Mouse (Mus musculus) kidney, postnatal 0 days (tissue): ENCODE results near the gene Gm10309. TPM values are rescaled to one million over a fixed set of nuclear protein-coding genes. Genes with fewer than 3 reads are reported as not detected.

Experiments
- ATAC-seq: fragments of 200-750 bp; cut with Nextera tagmentation; replicated peaks from 2 replicates; pipeline ENCODE4 v1.8.0; 2017; ENCODE audit warnings: low read depth, moderate number of reproducible peaks, moderate TSS enrichment, moderate library complexity; ENCODE audit not compliant: low FRiP score
- DNase-seq: peaks from one replicate; pipeline ENCODE4 v3.0.0-alpha.2; 2016; ENCODE audit warnings: low spot score
- H3K27ac ChIP-seq: fragments of 300-500 bp; sonication (generic); 2 replicates; pipeline ENCODE4 v1.5.1; 2014; ENCODE audit warnings: mild to moderate bottlenecking
- H3K27me3 ChIP-seq: fragments of 300-500 bp; sonication (generic); 2 replicates; pipeline ENCODE4 v1.6.1; 2014; ENCODE audit warnings: low read length, mixed read lengths; ENCODE audit not compliant: insufficient read depth
- H3K36me3 ChIP-seq: fragments of 300-500 bp; sonication (generic); 2 replicates; pipeline ENCODE4 v1.6.1; 2014; ENCODE audit warnings: low read length, mixed read lengths; ENCODE audit not compliant: insufficient read depth
- H3K4me1 ChIP-seq: fragments of 300-500 bp; sonication (generic); replicated peaks from 2 replicates; pipeline ENCODE4 v1.6.1; 2014; ENCODE audit warnings: antibody characterized with exemption, low read length, mixed read lengths; ENCODE audit not compliant: insufficient read depth
- H3K4me2 ChIP-seq: fragments of 300-500 bp; sonication (generic); 2 replicates; pipeline ENCODE4 v1.6.1; 2014; ENCODE audit warnings: mild to moderate bottlenecking, low read length, moderate library complexity, mixed read lengths
- H3K4me3 ChIP-seq: fragments of 300-500 bp; sonication (generic); replicated peaks from 2 replicates; pipeline ENCODE4 v1.5.1; 2014; ENCODE audit warnings: low read depth, low read length
- H3K9ac ChIP-seq: fragments of 300-500 bp; sonication (generic); 2 replicates; pipeline ENCODE4 v1.6.1; 2014; ENCODE audit warnings: low read depth, low read length
- H3K9me3 ChIP-seq: fragments of 300-500 bp; sonication (generic); replicated peaks from 2 replicates; pipeline ENCODE4 v1.6.1; 2016; ENCODE audit warnings: low read length, inconsistent platforms, mixed read lengths
- CTCF ChIP-seq: IDR thresholded peaks from 2 replicates; pipeline ENCODE4 v1.5.1; 2016; ENCODE audit warnings: antibody characterized with exemption, low read depth, mild to moderate bottlenecking, moderate library complexity
- WGBS: fragments of 180-500 bp; shearing (Covaris S2); extraction: QIAGEN DNeasy Blood & Tissue Kit; methylation state at CpG from one replicate; pipeline ENCODE4 v1.1.7; 2014; 5-methylcytosine and 5-hydroxymethylcytosine counted together
- polyA plus RNA-seq: library from polyadenylated mRNA; unstranded; fragments of >200 nt; fragmentation: Nextera tagmentation; extraction: Ambion mirVana; gene quantifications from 2 replicates; pipeline ENCODE4 v1.2.1, GENCODE M21; 2015

The Gm10309 gene
- polyA plus RNA-seq, 1 experiment from 2014 or later: 0.18 TPM

- DNase-seq (peak; percentile 96), ATAC-seq (peak; percentile 43; the same call in 1 of the 2 replicates)
- WGBS: 28% methylated on average over 22 of the region's 22 CpGs
- Histone ChIP-seq H3K4me3 (no peak overlapping the region), H3K27me3 (no peaks in the 10 kb centered on the region), H3K9me3 (no peaks in the 10 kb centered on the region), H3K9ac (peak overlapping the region; percentile 3; the same call in 1 of the 2 replicates), H3K4me1 (peaks cover 12% of the 10 kb centered on the region; the same call in 1 of the 2 replicates), H3K27ac (peak overlapping the region; percentile 60), H3K4me2 (peak overlapping the region; percentile 53), H3K36me3 (no peaks in the 10 kb centered on the region)
- peak; percentile 95 for TF ChIP-seq CTCF
Measured at GRCm38 (mm10) chr17:86535827-86536656, 31.0 kb upstream of the Gm10309 start.

DNA sequence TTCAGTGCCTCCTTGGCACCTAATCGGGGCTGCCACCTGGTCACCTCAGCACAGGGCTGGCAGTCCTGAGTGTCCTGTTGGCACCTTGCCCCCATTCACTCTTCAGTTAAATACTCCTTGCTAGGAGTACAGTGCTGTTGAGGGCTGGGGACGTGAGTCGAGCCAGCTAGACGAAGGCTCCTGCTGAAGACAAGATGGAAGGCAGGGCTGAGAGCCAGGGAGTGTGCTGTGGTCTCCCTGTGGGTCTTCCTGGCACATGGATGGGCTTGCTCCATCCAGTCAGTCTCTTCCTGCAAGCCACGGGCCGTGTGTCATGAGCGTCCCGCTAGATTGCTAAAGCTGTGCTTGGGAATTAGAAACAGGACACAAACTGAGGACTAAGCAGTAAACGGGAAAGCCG, 30.1 kb upstream of the Gm10309 start:
- WGBS: 64% methylated on average over 10 of the region's 10 CpGs
- no peaks in the 10 kb centered on the region for H3K27me3 ChIP-seq
- H3K4me1 ChIP-seq: peaks cover 17% of the 10 kb centered on the region; the same call in 1 of the 2 replicates
- H3K4me2 ChIP-seq: no peak overlapping the region
- no peaks in the 10 kb centered on the region for H3K9me3 ChIP-seq
- no peak overlapping the region for H3K9ac ChIP-seq
- H3K36me3 ChIP-seq: no peaks in the 10 kb centered on the region
- no peak for TF ChIP-seq CTCF
- no peak for DNase-seq
- no peak overlapping the region for H3K4me3 ChIP-seq
- 0 out of 2 replicates have a peak, but pooled peaks have one; percentile 33 for ATAC-seq
- peak overlapping the region; percentile 36 for H3K27ac ChIP-seq

- WGBS: 82% methylated on average over 11 of the region's 11 CpGs
- Histone ChIP-seq H3K36me3 (no peaks in the 10 kb centered on the region), H3K4me2 (no peak overlapping the region), H3K27me3 (no peaks in the 10 kb centered on the region), H3K9ac (no peak overlapping the region), H3K27ac (no peak overlapping the region), H3K4me3 (no peak overlapping the region), H3K9me3 (no peaks in the 10 kb centered on the region), H3K4me1 (peaks cover 19% of the 10 kb centered on the region; the same call in 1 of the 2 replicates)
- TF ChIP-seq CTCF: no peak
- DNase-seq (no peak), ATAC-seq (no peak)
Measured at GRCm38 (mm10) chr17:86533549-86533851, 28.5 kb upstream of the Gm10309 start.

DNA sequence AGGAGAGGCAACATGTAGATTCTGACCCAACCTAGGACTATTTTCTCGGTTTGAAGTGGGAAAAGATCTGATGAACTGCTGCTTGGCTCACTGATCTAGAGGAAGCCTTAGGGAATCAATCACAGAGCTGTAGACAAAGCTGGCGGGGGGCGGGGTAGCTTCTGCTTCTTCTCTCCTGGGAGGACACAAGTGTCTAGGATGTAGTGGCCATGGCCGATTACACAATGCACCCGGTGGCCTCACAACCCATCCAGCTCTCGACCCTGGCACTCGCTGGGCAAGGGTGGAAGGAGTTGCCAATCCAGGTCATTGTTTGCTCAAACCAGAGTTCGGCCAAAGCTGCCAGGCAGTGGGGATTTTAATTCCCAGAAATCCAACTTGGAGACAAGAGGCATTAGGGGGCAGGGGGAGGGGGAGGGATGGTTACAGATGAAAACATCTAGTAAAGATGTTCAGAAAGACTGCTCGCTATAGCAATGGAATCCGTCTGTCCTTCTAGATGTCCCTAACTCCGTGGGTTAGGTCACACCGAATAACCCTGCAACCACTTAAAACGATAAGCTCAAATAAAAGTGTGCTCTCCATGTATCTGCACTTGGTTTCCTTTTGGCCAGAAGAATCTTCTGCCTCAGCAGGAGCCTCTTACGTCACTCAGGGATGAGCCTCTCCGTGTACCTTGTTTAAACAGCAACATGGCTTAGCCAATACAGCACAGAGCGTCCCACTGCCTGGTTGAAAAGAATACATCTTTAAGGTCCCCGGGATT, 27.9 kb upstream of the Gm10309 start:
- 73% methylated on average over 17 of the region's 17 CpGs for WGBS
- H3K27ac ChIP-seq: no peak overlapping the region
- ATAC-seq: no peak
- no peak overlapping the region for H3K9ac ChIP-seq
- no peak overlapping the region for H3K4me2 ChIP-seq
- DNase-seq: no peak
- no peaks in the 10 kb centered on the region for H3K36me3 ChIP-seq
- no peaks in the 10 kb centered on the region for H3K27me3 ChIP-seq
- no peak overlapping the region for H3K4me3 ChIP-seq
- H3K4me1 ChIP-seq: peaks cover 22% of the 10 kb centered on the region; the same call in 1 of the 2 replicates
- no peak for TF ChIP-seq CTCF
- H3K9me3 ChIP-seq: no peaks in the 10 kb centered on the region

- no peaks in the 10 kb centered on the region for H3K27me3 ChIP-seq
- H3K4me2 ChIP-seq: no peak overlapping the region
- no peak overlapping the region for H3K27ac ChIP-seq
- H3K36me3 ChIP-seq: no peaks in the 10 kb centered on the region
- H3K9ac ChIP-seq: no peak overlapping the region
- no peak for ATAC-seq
- TF ChIP-seq CTCF: no peak
- DNase-seq: no peak
- H3K4me3 ChIP-seq: no peak overlapping the region
- peaks cover 22% of the 10 kb centered on the region; the same call in 1 of the 2 replicates for H3K4me1 ChIP-seq
- H3K9me3 ChIP-seq: no peaks in the 10 kb centered on the region
- WGBS: 80% methylated on average over 6 of the region's 6 CpGs
Measured at GRCm38 (mm10) chr17:86531231-86531630, 26.2 kb upstream of the Gm10309 start.

GRCm38 (mm10) chr17:86529411-86529810, 24.4 kb upstream of the Gm10309 start:
- Histone ChIP-seq H3K36me3 (no peaks in the 10 kb centered on the region), H3K27ac (peak overlapping the region; percentile 77), H3K9ac (no peak overlapping the region), H3K27me3 (no peaks in the 10 kb centered on the region), H3K4me1 (peaks cover 22% of the 10 kb centered on the region; the same call in 1 of the 2 replicates), H3K4me3 (no peak overlapping the region), H3K4me2 (no peak overlapping the region), H3K9me3 (no peaks in the 10 kb centered on the region)
- peak; percentile 42 for ATAC-seq
- 23% methylated on average over 4 of the region's 4 CpGs for WGBS
- DNase-seq: peak; percentile 85
- TF ChIP-seq CTCF: no peak
